Mouse (Mus musculus) lung, adult 18-20 months (tissue): ENCODE data around the gene Pik3cg.

ENCODE experiments used
- DNase-seq, 2 experiments: peaks; one replicate each; pipeline ENCODE4 v3.0.0; 2022; ENCODE audit warnings: mixed read lengths in 2 of 2

Pik3cg gene

GRCm38 (mm10) chr12:32141766-32142165, 66.7 kb downstream of the Pik3cg start:
- no peak for DNase-seq

GRCm38 (mm10) chr12:32138831-32139230, 69.6 kb downstream of the Pik3cg start:
- no peak for DNase-seq

- DNase-seq, result peak in 1 of 2 experiments; percentile 8
Measured at GRCm38 (mm10) chr12:32138362-32138761, 70.1 kb downstream of the Pik3cg start.

GRCm38 (mm10) chr12:32137542-32137941, 70.9 kb downstream of the Pik3cg start:
- no peak for DNase-seq

DNA sequence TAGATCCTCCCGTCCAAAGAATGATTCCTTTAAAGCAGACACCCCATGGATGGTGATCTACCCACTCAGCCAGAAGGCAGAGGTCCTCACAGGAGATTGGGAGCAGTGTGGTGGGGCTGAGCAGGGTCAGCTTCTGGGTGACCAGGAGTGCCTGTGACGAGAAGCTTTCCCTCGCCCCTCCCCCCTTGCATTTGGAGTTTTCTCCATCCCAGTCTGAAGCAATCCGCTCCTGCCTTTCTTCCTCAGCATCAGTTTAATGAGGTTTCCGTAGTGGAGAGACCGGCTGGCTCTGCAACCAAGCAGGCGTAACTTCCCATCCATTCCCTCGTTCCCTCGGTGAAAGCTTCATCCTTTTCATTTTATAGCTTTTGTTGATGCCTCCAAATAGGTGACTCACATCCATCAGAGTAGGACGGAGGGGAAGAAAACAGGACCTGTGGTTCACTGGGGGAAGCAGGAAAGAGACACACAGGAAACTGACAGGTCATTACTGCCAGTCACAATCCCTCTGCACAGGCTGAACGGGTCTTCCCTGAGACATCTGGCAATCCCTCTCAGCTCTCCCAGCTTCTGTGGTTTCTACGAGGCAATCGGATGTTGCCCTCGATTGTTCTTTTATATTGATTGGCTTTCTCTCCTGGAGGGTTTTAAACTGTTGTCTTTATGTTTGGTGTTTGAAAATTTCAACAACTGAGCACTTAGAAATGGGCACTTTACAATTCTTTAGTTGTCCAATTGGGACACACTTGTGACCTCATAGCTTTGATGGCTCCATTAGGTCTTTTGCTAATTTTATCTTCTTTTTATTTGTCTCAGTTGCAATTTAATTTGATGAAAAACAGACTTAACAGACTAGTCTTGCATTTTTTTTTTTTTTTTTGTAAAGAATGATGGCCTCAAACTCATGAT, 80.6 kb downstream of the Pik3cg start:
- DNase-seq, result no peak

- DNase-seq, result no peak
Measured at GRCm38 (mm10) chr12:32127158-32127557, 81.3 kb downstream of the Pik3cg start.

DNA sequence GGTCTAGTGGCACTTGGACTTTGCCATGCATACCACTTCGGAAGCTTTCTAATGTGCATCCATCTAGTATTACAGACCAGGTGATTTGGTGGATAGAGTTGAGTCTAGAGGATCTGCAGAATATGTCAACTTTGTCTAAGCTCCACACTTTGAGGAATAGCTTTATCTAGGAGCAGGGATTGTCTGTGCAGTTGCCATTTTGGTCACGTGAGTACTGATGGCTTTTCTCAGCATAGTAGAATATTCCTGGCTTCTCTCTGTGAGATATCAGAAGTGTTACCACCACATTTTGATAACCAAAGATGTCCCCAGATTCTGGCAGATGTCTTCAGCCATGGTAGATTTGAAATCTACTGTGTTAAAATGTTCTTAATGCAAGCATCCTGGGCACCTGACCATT, 84.0 kb downstream of the Pik3cg start:
- DNase-seq, result no peak

GRCm38 (mm10) chr12:32124030-32124429, 84.4 kb downstream of the Pik3cg start:
- DNase-seq, result no peak

DNA sequence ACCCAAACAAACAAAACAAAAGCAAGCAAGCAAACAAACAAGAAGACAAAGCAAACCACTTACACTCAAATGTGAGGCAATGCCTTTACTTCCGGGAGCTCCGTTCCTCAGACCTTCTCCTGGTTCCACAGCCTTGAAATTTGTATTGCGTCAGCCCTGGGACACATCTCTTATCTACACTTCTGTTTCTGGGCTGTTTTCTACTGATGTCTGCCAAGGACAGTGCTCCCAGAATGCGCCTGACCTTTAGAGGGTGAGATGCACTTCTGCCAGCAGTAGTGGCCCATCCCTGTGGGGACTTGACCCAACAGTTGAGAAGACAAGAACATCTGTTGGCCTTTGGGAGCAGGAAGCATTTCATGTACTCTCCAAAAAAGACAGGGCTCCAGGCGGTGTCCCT, 84.9 kb downstream of the Pik3cg start:
- no peak for DNase-seq
